Mouse (Mus musculus) common myeloid progenitor, adult 5-6 weeks (primary cell): ENCODE data around the gene Zkscan16. TPM values are rescaled to one million over a fixed set of nuclear protein-coding genes. Genes with fewer than 3 reads are reported as not detected.
A peak's percentile ranks its signal among the peaks of the same experiment; 100 is the strongest.

Experiments
- ATAC-seq: replicated peaks from 2 replicates; pipeline ENCODE4 v1.8.0; 2016; ENCODE audit warnings: low read depth, mild to moderate bottlenecking, moderate TSS enrichment, inconsistent platforms; ENCODE audit not compliant: poor library complexity, severe bottlenecking
- total RNA-seq: library from RNA; stranded (forward); fragments of 200-1000, 187-1606 nt; gene quantifications from 2 replicates; pipeline ENCODE4 v1.2.3, GENCODE M21; 2017

Zkscan16 gene
- total RNA-seq, 1 experiment from 2014 or later, result not detected

DNA sequence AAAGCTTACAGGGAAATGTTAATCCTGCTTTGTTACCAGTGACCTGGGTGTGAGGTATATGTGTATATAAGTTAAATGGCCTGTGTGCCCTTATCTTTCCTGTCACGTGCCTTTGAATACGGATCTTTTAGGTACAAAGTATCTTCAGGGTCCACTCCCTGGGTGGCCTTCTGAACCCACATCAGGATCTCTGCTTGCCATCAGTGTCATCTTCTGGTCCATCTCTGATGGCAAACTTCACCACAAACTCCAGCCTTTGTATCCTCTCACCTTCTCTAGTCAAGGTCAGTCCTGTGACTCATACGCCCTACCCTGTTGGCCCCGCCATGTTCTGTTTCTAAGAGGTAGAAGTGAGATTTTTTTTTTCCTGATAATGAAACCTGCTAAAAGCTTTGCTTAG, 51.3 kb downstream of the Zkscan16 start, which contains the start of gene Dnajc25:
TSS of gene Dnajc25 (plus strand) at position 301 of the 400 bp plus-strand sequence.
- ATAC-seq, result no peak

DNA sequence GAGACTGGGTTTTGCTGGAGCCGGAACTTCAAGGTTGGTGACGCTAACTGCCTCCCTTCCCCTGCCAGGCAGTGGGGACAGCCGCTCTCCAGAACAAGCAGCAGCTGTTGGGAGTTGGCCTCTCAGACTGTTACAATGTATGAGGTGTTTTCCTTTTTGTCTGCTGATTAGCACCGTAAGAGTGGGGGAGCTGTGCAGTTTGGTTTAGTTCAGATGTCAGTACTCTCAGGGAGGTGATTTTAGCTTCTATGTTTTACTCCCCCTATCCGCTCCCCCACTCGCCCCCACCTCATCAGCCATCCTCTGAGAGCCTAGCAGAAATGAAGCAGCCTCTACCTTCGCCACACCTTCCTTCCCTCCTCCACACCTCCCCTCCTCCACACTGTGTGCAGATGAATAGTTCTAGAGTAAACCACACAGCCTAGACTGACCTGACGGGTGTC, 51.8 kb downstream of the Zkscan16 start:
- no peak for ATAC-seq

DNA sequence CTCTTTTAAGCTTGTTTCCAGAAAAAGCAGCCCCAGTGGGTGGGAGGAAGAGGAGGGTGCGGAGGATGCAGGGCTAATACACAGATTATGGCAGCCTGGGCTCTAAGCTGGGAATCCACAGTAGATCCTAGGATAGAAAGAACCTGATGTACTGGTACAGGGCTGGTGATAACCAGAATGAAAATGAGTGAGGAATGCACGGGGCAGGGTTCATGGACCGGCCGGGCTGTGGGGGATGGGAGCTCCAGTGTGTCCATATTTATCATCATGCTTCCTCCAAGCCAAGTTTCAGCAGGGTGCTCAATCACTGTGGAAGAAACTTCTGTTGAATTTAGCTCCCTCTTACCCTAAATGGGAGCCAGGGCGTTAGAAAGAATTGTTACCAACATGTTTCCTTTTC, 53.7 kb downstream of the Zkscan16 start:
- ATAC-seq, result no peak

DNA sequence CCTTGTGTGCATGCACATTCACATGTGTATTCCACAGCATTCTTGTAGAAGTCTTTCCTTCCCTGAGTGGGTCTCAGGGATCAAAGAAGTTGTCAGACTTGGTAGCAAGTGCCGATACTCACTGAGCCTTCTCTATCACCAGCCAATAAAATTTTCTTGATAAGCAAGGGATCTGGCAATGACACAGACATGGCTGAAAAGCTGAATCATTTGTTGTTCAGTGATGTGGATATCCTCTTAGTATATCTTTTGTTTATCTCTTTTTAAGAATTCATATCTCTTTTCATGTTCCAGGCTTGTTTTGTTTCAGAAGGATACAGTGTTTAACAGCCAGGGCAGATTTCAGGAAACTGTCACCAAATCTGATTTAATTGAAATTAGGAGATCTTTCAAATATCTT, 55.3 kb downstream of the Zkscan16 start:
- no peak for ATAC-seq

DNA sequence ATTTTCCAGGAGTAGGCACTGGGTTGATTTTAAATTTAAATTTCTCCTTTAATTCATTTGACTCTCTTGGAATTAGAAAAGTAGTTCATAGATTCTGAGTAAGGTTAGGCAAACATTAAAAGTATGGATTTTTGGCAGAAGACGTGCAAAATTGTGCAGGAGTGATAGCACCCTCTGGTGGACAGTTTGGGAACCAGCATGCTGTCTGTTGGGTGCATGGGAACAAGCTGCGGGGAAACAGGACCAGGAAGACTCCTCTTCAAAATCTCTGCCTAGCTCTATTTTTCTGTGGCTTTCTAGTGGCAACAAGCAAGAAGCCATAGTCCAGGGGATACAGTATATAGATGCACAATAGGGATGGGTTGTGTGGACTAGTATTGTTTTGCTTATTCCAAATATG, 56.3 kb downstream of the Zkscan16 start:
- ATAC-seq, result peak; percentile 71

DNA sequence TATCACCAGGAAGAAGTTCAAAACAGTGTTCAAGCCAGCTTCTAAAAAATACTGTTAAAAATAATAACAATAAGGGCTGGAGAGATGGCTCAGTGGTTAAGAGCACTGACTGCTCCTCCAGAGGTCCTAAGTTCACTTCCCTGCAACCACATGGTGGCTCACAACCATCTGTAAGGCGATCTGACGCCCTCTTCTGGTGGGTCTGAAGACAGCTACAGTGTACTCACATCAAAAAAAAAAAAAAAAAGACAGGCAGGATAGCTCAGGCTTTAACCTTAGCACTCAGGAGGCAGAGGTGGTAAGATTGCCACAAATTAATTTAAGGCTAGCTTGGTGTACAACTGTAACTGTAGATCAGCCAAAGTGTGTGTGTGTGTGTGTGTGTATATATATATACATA, 57.2 kb downstream of the Zkscan16 start:
- ATAC-seq, result 0 out of 2 replicates have a peak, but pooled peaks have one; percentile 30

DNA sequence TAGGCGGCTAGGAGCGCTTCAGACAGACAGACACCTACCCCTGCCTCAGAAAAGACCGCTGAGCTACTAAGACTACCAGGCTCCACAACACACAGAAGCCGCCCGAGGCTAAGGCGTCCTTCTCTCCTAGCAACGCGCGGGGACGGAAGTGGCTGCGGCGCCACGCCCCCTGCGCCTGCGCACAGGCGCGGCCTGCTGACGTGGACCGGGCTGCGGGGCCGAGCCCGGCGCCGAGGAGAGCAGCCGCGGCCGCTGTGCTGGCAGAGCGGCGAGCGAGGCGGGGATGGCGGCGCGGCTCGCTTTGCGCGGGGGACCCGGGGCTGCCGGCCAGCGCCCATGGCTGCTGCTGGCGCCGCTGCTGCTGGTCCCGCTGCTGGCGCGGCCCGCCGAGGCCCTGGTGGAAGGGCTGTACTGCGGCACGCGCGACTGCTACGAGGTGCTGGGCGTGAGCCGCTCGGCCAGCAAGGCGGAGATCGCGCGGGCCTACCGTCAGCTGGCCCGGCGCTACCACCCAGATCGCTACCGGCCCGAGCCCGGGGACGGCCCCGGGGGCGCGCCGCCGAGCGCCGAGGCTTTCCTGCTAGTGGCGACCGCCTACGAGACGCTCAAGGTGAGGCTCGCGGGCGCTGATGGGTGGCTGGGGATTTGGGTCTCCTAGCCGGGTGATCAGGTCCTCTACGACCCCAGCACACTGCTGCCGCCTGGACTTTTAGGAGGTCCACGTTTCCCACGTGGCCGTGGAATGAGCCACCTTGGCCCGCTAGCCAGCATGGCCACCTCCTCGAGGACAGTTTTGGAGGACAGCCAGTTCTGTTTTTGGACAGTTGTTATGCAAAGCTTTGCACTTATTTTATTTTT, 59.7 kb downstream of the Zkscan16 start, which contains the start of gene Gm20503:
TSS of gene Gm20503 (plus strand) at position 263 of the 858 bp plus-strand sequence.
- peak; percentile 79 for ATAC-seq

DNA sequence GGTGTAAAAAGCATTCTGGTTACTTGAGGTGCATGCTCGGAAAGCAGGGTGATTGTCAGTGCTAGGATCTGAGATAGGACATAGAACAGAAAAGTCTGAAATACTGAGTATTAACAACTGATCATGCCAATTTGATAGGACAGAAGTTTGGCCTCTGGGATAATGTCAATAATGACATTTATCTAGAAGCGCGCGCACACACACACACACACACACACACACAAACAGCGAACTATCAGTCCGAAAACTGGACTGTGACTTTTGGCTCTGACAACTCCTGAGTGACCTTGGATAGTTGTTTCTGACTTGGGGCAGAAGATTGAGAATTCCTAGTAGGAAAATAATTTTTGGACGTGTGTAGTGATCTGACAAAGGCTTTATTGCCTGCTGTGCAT, 60.4 kb downstream of the Zkscan16 start:
- ATAC-seq, result no peak

DNA sequence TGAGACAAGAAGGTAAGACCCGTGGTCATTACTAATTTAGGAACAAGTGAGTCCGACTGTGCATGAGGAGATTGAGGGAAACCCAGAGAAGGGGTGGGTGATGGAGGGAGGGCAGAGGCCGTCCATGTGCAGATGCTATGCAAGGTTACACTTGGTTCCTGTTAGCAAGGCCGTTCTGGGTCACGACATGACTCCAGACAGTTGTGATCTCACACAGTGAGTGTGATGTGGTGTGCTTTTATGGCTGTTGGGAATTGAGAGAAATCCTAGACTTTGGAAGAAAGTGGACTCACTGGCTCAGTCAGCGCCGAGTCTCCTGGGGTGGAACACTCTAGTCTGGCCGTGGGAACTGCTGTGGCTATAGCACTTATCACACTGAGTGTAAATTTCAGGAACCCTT, 62.8 kb downstream of the Zkscan16 start:
- ATAC-seq, result no peak

DNA sequence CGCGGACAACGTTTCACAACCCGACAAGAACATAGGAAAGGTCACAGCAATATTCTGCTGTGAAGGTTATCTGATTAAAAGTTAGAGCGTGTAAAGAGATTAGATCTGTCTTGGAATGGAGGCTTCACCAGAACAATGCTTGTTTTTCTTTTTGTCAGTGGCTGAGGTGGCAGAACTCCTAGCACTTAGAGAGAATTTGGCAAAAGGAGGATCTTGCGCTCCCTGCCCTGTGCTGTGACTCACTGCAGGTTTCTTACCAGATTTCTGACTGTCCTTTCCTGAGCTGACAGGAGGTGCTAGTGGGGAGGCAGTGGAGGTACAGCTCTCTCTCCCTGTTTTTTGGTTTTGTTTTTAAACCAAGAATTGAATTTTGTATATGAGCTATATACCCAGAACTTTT, 63.6 kb downstream of the Zkscan16 start:
- ATAC-seq, result no peak

Other genes with a start within 250 kb of the Zkscan16 start
- not detected in 2 replicates for gene Olfr267, start 155.9 kb upstream of the Zkscan16 start, total RNA-seq
- 101 and 104 TPM in 2 replicates for gene Ecpas, start 30.9 kb upstream of the Zkscan16 start, total RNA-seq
- gene Ptgr1, start 43.5 kb downstream of the Zkscan16 start, total RNA-seq, result 9.4 and 11.6 TPM in 2 replicates
- 12.0 and 17.1 TPM in 2 replicates for gene Dnajc25, start 51.4 kb downstream of the Zkscan16 start, total RNA-seq
- not detected in 2 replicates for gene Gm20503, start 59.6 kb downstream of the Zkscan16 start, total RNA-seq
- 89.5 and 114 TPM in 2 replicates for gene Gng10, start 91.5 kb downstream of the Zkscan16 start, total RNA-seq
- not detected in 2 replicates for gene AI481877, start 195.4 kb downstream of the Zkscan16 start, total RNA-seq
- 107 and 108 TPM in 2 replicates for gene Ugcg, start 245.6 kb downstream of the Zkscan16 start, total RNA-seq